19 mouse cellular contexts compared by ENCODE assay signal in genomic region chr16:73896856-73897255, GRCm38 (mm10).
"Had no signal": no experiment of that assay in that cellular context is flagged by ENCODE, and none has a peak within 500 bp of the region (broad histone marks: within the 10 kb centered on the region; RNA-seq: fewer than 3 reads in every experiment).

No protein-coding gene starts in this region.

- H3K4me1 ChIP-seq: midbrain, embryonic 10.5 days; midbrain, embryonic 12.5 days; neural tube, embryonic 13.5 days; neural tube, embryonic 15.5 days; stomach, embryonic 15.5 days had no signal

- ATAC-seq: midbrain, embryonic 16.5 days had no signal

- H3K4me2 ChIP-seq: lung, embryonic 14.5 days; midbrain, embryonic 12.5 days; neural tube, embryonic 13.5 days; neural tube, embryonic 15.5 days; stomach, embryonic 15.5 days had no signal

- H3K9ac ChIP-seq: lung, embryonic 14.5 days; midbrain, embryonic 12.5 days; neural tube, embryonic 13.5 days; neural tube, embryonic 15.5 days; stomach, embryonic 15.5 days had no signal

- H3K27me3 ChIP-seq: midbrain, embryonic 12.5 days; neural tube, embryonic 13.5 days; neural tube, embryonic 15.5 days; stomach, embryonic 15.5 days had no signal

- DNase-seq: lung, adult 18-20 months; lung, embryonic 14.5 days; lung, postnatal 10 days; lung, postnatal 4 days; midbrain, embryonic 14.5 days; retina, postnatal 1 day; right cerebral cortex, adult 18-20 months; right cerebral cortex, postnatal 14 days; thymus, adult 2 months; thymus, postnatal 25 days; thymus, postnatal 4 days had no signal

- H3K36me3 ChIP-seq: midbrain, embryonic 10.5 days; midbrain, embryonic 12.5 days; neural tube, embryonic 15.5 days; stomach, embryonic 15.5 days had no signal

- H3K9me3 ChIP-seq: midbrain, embryonic 10.5 days; midbrain, embryonic 12.5 days; neural tube, embryonic 13.5 days; neural tube, embryonic 15.5 days; stomach, embryonic 15.5 days had no signal

- H3K4me3 ChIP-seq: midbrain, embryonic 10.5 days; midbrain, embryonic 12.5 days; myocyte; neural tube, embryonic 13.5 days; neural tube, embryonic 15.5 days; stomach, embryonic 15.5 days had no signal

- H3K27ac ChIP-seq: midbrain, embryonic 10.5 days; midbrain, embryonic 12.5 days; neural tube, embryonic 13.5 days; neural tube, embryonic 15.5 days; stomach, embryonic 15.5 days; stomach, postnatal 0 days had no signal
